Mouse (Mus musculus): Measurements from ENCODE around the gene Szrd1.

Gene Szrd1

DNA sequence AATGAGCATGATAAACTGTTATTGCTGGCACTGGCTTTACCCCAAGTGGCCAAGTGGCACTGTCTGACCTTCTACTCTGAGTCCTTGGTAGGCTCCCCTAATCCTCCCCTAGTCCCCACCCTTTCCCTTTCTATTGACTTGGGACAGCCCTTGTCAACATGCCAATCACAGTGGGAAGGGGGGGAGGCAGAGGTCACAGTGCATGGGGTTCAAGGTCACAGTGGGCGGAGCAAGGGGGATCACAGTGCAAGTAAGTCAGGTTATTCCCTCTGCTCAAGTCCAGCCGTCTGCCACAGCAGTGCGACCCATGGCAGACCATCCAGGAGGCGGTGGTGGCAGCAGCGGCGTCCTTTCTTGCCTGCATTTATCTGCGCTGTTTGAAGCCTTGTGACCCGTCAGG is 24.2 kb downstream of the Szrd1 start:
- no peak for DNase-seq (ENCODE audit: low read depth, low spot score)

- DNase-seq (ENCODE audit: low read depth, low spot score) = no peak
Measured at GRCm38 (mm10) chr4:141114521-141114981, 25.0 kb downstream of the Szrd1 start.

DNA sequence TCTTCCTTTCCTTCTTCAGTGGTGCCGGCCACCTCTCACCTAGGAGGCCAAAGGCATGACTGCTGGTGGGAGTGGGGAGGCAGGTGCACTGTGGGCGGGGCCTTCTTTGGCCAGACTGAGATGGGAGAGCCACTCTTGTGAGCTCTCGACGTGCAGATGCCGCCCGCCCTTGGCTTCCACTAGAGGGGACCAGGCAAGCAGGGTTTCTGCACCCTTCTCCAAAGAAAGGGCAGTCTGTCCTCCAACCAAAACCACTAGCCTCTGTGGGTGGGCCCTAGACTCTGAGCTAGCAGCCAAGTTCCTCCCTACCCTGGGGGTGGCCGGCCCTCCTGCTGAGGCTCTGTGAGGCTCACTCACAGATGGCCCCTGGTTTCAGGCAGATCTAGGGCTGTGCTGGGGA is 25.7 kb downstream of the Szrd1 start:
- DNase-seq (ENCODE audit: low read depth, low spot score) = no peak

GRCm38 (mm10) chr4:141108196-141108732 is 31.3 kb downstream of the Szrd1 start:
- peak; percentile 12 for DNase-seq (ENCODE audit: low read depth, low spot score)

GRCm38 (mm10) chr4:141106526-141107183 is 32.9 kb downstream of the Szrd1 start:
- peak; percentile 19 for DNase-seq (ENCODE audit: low read depth, low spot score)

GRCm38 (mm10) chr4:141101855-141102254 is 37.7 kb downstream of the Szrd1 start:
- peak; percentile 60 for DNase-seq (ENCODE audit: low read depth, low spot score)

- DNase-seq (ENCODE audit: low read depth, low spot score) = no peak
Measured at GRCm38 (mm10) chr4:141101291-141101690, 38.3 kb downstream of the Szrd1 start.

- DNase-seq (ENCODE audit: low read depth, low spot score) = no peak
Measured at GRCm38 (mm10) chr4:141099956-141100355, 39.6 kb downstream of the Szrd1 start.

- DNase-seq (ENCODE audit: low read depth, low spot score) = no peak
Measured at GRCm38 (mm10) chr4:141098935-141099334, 40.6 kb downstream of the Szrd1 start.

DNA sequence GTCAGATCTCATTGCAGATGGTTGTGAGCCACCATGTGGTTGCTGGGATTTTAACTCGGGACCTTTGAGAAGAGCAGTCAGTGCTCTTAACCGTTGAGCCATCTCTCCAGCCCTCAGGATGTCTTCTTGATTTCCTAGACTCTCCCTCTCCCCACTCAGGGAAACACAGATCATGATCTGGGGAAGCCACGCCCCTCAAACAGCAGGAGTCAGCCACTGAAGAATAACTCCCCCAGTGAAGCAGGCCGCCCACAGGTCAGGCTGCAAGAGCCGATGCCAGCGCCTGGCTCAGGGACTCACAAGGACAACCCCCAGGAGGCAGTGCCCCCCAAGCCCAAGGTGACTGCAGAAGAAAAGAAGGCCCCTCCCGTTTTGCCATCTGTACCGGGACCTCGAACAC is 42.9 kb downstream of the Szrd1 start:
- DNase-seq (ENCODE audit: low read depth, low spot score) = no peak

GRCm38 (mm10) chr4:141095016-141095415 is 44.6 kb downstream of the Szrd1 start:
- no peak for DNase-seq (ENCODE audit: low read depth, low spot score)

- DNase-seq (ENCODE audit: low read depth, low spot score) = no peak
Measured at GRCm38 (mm10) chr4:141088714-141089113, 50.9 kb downstream of the Szrd1 start.

DNA sequence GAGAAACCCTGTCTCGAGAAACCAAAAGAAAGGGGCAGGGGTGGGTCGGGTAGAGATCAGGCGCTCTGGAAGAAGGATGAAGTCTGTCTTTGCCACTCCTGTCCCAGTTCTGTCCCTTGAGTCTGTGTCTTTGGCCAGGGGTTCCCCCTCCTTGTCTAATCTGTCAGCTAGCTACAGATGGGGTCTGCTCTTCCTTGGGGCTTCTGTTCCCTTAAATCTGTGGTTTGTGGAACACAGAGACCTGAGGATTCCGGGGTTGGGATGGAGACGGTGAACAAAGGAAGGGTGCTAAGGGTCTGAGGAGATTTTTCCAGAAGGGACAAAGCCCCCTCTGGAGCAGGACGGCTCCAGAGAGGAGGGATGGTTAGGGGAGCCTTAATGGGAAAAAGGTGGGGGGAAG is 51.5 kb downstream of the Szrd1 start, which contains the start of gene Spata21:
Spata21 (plus strand) TSS at position 301 of the 400 bp plus-strand sequence.
- DNase-seq (ENCODE audit: low read depth, low spot score) = no peak

DNA sequence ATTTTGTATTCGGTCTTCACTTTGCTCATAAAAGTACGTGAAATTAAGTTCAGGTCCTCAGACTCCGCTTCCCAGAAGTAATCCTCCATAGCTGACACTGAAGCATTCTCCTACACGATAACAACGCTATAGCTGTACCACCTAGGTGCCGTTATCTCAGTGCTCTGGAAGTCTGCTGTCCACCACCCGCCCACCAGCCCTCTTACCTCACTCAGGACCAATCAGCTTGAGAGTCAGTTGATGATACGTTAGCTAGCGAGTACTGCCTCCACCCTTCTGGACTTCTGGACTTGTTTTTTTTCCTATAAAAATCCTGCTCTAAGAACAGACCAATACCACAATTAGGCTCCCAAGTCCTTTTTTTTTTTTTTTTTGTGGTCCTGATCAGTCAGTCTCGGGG is 52.7 kb downstream of the Szrd1 start:
- DNase-seq (ENCODE audit: low read depth, low spot score) = no peak

DNA sequence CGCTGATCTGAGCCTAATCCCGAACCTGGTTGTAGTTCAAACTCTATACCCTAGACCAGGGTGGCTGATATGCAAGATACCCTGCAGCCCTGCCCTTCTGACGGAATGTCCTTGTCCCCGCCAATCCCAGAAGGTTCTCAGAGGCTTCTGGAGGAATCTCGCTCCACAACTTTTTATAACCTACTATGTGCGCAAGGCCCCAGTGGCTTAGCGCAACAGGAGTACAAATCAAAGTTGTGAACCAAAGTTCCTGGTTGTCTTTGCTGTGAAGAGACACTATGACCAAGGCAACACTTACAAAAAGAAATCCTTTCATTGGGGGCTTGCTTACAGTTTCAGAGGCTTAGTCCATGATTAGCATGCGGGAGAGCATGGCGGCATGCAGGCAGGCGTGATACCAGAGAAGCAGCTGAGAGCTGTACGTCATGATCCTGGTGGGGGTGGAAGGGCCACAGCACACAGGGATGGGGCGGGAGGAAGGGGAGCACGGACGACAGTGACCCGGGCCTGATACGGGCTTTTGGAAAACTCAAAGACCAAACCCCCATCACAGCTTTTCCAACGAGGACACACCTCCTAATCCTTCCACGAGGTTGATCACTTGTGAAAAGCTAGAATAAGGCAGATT is 61.0 kb downstream of the Szrd1 start:
- no peak for DNase-seq (ENCODE audit: low read depth, low spot score)

DNA sequence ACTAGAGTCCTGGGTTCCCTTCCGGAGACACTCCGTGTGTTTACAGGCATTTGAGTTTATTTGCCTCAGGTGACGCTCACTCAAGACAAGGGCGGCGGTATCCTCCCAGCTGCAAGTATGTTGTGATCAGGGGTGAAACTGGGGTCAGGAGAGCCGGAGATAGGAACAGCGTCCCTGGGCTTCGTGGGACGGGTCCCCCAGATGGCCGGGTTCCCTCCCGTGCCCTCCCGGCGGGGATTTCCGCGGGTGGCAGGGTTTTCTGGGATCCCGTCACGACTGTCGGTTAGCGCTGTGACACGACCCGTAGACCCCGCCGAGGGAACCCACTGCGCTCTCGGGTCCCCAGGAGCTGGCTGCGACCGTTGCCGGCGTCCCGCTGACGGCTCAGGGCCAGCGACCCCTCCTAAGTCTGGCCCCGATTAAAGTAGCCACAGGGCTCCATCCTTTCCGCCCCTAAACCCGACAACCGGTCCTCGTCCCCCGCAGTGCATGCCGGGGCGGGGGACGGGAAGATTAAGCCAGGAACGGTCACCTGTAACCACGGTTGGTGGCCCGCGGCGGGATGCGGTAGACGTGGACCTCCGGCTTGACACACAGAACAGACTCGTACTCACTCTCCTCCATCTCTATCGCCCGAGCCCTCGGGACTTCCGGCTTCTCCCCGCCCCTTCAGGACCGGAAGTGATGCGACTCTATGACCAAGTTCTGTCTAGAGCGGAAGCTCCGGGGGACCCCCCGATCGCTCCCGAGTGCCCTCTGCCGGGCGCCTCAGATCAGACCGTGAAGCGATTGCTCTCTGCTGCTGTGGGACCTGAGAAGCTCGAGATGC is 61.7 kb downstream of the Szrd1 start, which contains the start of gene Necap2:
Necap2 (minus strand) TSS at position 677 of the 829 bp plus-strand sequence.
- peak; percentile 95 for DNase-seq (ENCODE audit: low read depth, low spot score)

DNA sequence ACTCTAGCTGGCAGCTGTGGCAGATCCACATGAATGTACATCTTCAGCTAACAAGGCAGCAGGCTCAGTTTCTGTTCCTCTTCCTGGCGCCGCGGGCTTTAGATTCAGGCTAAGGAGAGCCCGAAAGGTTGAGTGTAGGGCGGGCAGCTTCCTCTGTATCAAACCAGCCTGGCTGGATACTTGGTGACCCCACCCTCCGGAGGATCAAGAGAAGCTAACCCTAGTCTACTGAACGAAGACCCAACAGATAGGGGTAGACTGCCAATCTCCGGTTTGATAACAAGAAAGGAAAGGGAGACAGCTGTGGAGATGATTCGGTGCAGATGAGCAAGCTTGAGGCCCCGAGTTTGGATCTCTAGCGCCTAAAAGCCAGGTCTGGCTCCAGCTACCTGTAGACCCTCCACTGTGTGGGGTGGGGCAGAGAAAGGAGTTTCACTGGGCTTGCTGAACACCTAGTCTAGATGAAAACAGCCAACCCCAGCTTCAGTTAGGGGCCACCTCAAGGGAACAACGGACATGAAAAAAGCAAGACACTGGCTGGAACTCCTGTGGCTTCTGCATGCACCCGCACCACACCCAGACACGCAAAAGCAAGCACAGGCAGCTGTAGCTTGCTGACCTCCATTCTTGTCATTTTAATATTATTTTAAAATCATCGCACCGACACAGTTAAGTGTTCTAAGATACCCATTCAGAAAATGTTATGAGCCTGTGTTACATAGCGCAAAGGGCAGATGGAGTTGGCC is 62.6 kb downstream of the Szrd1 start:
- no peak for DNase-seq (ENCODE audit: low read depth, low spot score)

GRCm38 (mm10) chr4:141074109-141074508 is 65.5 kb downstream of the Szrd1 start:
- DNase-seq (ENCODE audit: low read depth, low spot score) = no peak

GRCm38 (mm10) chr4:141073661-141074060 is 65.9 kb downstream of the Szrd1 start:
- no peak for DNase-seq (ENCODE audit: low read depth, low spot score)

DNA sequence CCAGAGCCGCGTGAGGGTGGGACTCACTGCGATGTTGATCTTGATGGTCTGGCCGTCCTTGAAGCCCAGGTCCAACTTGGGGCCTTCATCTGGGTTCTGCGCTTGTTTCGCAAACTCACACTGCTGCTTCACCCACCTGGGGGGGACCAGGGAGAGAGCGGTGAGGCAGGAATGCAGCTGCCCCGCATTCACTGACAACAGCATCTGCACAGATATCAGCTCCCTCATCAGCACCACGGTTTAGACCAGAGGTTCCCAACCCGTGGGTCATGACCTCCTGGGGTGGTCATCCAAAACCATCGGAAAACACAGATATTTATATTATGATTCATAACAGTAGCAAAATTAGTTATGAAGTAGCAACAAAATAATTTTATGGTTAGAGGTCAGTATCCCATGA is 67.1 kb downstream of the Szrd1 start:
- no peak for DNase-seq (ENCODE audit: low read depth, low spot score)

GRCm38 (mm10) chr4:141069731-141070130 is 69.8 kb downstream of the Szrd1 start:
- no peak for DNase-seq (ENCODE audit: low read depth, low spot score)

Measured in forelimb bud, embryonic 11.5 days (tissue).